Mouse (Mus musculus): ENCODE measurements around the gene Itgav.

GRCm38 (mm10) chr2:83682282-83682681 is 41.9 kb upstream of the Itgav start:
- TF ChIP-seq CTCF (IDR thresholded peaks at IDR 0.05; ENCODE audit: low read depth) (no peak), EP300 (IDR thresholded peaks at IDR 0.05; ENCODE audit: low read depth) (no peak)
